Mouse (Mus musculus): ENCODE data around the gene Lyg1.
A peak's percentile ranks its signal among the peaks of the same experiment; 100 is the strongest.
"Not testable (repeated sequence)": the region's sequence is repeated elsewhere in the genome, so short reads cannot be mapped to it uniquely, and the experiment has no call there.

Gene Lyg1

DNA sequence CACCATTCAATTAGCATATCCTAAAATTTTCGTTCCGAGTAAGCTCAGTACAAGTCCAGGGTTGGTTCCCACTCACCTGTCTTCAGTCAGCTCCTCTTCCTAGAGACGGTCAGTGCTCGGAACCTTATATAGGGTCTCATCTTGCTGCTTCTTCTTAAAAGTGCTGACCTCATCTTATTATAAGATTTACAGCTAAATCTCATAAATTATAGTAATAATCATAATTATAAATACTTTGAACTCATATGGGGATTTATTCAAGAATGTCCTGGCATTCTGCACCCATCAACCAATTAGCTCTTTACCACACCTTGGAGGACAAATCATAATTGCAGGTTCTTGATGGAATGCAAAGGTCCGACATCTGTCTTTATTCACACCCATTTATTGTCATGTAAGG lies at the start of gene Lyg1:
TSS of gene Lyg1 (minus strand) at position 101 of the 400 bp plus-strand sequence.
- no peak for DNase-seq (ENCODE audit: low read depth)

DNA sequence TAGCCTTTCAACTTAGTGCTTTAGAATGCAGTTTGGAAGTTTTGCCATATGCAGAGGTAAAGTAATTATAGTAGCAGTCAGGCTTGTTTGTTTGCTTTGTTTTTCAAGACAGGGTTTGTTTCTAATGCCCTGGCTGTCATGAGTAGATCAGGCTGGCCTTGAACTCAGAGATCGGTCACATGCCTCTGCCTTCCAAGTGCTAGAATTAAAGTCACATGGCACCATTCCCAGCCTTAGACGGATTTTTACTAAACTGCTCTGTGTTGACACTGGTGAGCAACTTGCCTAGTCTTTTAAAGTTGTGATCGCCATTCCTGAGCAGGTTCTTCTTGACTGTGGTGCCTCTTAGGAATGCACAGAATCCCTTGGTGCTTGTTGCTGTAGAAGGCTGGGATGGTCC lies 49.2 kb upstream of the Lyg1 start:
- no peak for DNase-seq (ENCODE audit: low read depth)

DNA sequence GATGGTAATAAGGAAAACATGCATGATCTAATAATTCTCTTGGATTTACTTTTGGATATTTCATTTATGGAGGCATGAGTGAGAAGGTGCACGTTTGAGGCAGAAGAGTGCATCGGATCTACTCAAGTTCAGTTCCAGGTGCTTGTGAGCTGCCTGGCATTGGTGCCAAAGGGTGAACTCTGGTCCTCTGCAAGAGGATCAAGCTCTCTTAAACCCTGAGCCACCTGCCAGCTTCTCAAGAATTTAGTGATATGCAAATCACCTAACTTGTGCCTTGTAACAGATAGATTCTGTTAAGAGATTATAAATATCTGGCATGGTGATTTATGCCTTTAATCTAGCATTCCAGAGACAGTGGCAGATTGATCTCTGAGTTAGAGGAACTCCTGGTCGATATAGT lies 45.5 kb upstream of the Lyg1 start:
- DNase-seq (ENCODE audit: low read depth): no peak

DNA sequence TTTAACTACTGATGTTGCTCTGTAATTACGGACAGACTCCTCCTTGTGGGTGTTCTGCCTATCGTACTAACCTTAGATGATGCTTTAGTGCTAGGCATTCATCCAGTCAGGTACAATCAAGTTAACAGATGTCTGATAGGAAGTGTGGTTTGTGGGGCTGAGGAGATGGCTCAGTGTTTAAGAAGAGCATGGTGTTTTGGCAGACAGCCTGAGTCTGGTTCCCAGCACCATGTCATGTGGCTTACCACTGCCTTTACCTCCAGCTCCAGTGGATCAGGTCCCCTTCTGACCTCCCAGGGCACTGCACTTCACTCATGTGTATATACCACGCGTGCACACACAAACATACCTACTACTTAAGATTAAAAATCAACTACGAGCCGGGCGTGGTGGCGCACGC lies 44.4 kb upstream of the Lyg1 start:
- peak; percentile 67 for DNase-seq (ENCODE audit: low read depth)

DNA sequence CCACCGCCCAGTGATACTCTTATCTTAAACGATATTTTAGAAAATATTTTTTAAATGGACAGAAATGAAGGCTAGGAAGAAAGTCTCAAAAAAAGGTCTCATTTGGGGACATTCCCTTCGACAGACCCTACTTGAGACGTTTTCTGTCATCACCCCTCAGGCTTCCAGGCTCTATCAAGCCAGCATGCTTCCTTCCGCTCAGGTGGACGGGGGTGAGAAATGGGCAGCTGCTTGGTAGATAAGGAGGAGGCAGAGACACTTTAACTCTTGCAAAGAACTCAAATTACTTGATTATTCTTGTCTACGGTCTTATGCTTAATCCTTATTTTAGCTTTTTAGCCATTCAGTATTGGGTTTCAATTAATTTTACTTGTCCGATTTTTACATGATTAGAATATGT lies 43.3 kb upstream of the Lyg1 start:
- no peak for DNase-seq (ENCODE audit: low read depth)

DNA sequence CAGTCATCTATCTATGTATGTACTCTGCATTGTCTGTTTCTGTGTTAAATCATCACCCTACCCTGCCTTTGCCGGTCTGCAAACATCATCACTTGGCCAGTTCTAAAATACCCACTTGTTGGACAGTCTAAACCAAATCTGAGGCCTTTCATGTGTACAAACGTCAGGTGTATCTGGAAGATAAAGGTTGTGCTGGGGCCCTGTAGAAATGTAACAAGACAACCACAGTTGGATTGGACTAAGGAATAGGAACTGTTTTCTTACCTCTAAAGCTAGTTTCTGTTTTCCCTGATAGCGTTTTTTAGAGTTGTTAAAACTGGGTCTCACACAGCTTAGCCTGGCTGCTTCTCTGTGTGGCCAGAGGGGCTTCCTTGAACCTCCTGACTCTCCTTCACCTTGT lies 42.0 kb upstream of the Lyg1 start:
- DNase-seq (ENCODE audit: low read depth): no peak

DNA sequence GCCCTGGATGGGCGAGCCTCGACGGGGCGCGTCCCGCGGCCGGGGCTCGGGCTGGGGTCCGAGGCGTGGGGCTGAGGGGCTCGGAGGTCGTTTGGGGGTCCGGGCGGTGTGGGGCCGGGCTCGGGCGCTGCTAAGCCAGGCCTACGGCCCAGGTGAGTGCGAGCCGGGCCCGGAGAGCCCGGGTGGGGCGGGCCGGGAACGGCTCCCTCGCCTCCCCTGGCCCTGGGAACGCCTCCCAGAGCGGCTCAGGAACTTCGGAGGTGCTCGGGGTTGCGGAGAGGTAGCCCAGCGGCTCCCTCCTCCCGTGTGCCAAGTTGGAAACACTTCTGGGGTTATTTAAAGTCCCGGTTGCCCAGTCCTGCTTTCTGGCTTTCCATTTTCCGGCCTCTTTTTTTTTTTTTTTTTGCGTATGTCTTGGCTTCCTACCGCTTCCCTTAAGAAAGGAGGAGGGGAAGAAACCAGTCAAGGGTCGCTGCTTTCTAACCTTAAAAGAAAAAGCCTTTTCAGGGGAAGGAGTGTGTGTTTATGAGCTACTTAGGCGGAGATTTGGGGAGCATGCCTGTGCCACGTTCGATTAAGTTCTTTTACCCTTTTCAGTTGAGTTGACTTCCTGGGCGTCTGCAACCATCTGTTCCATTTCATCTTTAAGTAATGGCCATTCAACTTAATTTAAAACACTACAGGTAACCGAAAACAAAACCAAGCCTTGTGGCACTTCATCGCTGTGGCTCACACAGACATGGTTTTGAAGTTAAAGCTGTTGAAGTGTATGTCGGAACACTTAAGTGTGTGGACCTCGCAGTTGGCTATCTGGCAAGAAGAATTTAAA lies 41.0 kb upstream of the Lyg1 start:
- DNase-seq (ENCODE audit: low read depth): peak; percentile 36

DNA sequence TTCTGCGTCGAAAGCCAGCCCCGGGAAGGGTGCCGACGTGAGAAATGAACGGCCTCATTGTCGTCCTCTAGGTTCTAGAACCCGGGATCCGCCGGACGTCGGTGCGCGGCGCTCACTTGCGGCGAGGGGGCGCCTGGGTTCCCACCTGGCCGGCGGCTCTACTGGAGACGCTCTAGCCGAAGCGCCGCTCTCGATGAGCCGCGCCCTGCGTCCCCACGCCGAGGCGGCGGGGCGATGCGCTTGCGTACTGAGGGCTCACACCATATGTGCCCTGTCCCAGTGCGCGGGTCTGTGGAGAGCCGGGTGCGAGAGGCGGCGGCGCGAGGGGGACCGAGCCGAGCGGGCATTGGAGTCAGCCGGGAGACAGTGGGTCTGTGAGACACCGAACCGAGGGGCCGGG lies 40.3 kb upstream of the Lyg1 start, which contains the start of the genes Txndc9 and Eif5b:
TSS of gene Txndc9 (minus strand) at position 27 of the 400 bp plus-strand sequence.
TSS of gene Eif5b (plus strand) at position 144 of the 400 bp plus-strand sequence.
- peak; percentile 92 for DNase-seq (ENCODE audit: low read depth)

DNA sequence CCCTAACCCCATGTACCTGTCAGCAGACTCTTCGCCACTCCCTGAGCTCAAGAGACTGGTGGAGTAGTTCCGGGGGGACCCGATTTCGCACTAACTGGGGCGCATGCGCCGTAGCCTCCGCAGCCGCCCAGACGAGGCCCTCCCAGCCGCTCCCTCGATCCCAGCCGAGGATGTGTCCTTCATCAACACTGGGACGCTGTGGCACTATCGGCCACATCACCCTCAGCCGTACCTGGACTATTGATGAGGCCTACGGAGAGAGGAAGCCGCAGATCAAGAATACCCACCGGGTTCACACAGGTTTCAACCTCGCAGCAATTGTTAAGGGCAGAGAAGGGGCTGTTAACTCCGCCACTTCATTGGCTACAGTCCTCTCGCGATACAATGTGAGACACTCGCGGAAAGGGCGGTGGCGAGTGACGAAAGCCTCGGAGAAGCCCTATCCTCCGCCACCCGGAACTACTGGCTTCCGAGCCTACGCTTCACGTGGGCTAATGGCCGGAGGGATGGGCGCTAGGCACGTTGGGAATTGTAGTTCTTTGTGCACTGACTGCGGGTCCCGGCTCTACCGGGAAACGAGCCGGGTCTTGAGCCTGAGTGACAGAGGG lies 39.4 kb upstream of the Lyg1 start:
- peak; percentile 99 for DNase-seq (ENCODE audit: low read depth)

DNA sequence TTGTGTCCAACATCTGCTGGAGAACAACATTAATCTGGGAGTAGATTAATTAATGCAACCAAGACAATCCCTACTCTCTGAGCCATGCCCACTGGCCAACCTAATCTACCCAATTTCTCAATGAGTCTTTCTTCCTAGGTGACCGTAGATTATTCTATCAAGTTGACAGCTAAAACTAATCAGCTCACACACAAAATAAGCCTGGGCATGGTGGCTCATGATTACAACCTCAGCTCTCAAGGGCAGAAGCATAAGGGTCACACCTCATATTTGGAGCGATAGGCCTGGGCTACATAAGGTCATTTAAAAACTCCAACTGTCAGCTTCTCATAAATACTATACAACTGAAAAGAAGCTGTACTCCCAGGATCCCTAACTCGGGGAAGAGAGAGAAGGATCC lies 38.7 kb upstream of the Lyg1 start:
- no peak for DNase-seq (ENCODE audit: low read depth)

DNA sequence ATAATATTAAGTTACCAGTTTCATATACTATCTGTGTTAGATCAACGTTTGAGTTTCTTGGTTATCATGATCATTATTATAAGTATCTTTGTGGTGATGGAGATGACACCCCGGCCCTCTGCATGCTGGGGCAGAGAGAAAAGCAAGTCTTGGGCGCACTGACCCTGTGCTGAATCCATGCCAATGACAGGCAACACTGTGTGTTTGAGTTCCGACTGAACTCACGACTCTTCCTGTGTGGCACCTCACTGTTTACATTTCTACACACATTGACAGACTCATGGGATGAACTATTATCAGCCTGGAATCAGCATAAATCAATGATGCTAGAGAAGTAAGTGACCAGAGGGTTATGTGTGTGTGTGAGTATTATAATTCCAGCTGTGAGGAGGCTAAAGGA lies 30.3 kb upstream of the Lyg1 start:
- DNase-seq (ENCODE audit: low read depth): no peak

DNA sequence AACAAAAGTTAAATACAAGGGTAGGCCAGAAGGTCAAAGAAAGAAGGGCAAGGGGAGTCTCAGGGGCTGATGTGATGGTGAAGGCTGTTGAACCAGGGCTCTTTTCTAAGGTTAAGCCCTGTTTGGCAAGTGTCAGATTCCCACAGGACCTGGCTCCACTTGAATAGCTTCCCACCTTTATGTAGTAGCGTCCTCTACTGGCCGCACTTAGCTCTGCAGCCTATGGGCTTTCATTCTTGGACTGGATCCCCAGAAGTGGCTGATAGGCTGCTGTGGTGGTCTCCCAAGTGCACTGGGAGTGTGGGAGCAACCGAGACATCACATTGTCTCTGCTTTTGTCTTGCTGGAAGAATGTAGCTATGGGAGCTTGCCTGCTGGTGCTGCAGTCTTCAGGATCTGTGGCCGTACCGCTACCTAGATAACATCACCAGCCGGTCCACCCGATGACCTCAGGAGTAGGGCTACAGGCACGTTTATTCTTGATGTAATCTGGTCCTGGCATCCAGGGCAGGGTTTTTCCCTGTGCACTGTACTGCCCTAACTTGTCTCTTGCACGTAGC lies 28.3 kb upstream of the Lyg1 start:
- peak; percentile 69 for DNase-seq (ENCODE audit: low read depth)

DNA sequence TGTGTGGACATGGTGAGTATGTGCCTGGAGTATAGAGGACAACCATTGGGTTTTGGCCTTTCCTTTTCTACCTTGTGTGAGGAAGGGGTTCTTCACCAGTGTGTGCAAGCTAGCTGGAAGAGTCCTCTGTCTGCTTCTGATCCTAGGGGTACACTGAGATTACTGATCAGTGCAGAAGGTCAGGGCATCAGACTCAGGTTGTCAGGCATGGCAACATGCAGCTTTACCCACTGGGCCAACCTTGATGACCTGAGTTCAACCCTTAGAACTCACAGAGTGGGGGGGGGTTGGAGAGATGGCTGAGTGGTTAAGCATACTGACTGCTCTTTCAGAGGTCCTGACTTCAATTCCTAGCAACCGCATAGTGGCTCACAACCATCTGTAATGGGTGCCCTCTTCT lies 26.8 kb upstream of the Lyg1 start:
- DNase-seq (ENCODE audit: low read depth): no peak

DNA sequence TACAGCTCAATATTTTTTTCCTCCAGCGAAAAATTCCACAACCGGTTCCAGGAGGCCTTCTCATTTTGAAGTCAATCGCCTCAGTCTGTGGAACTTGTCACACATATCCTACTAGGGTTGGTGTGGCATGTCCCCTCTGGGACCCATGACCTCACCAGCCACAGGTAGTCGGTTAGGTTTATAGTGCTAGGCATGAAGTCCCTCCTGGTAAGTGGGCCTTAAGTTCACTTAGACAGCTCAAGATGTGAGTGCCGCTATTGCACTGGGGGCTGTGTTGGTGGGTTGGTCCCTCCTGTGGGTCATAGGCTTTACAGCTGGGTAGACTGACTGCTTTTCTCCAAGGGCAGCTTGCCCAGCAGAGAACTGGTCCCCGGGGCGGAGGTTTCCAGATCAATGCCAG lies 19.7 kb upstream of the Lyg1 start:
- no peak for DNase-seq (ENCODE audit: low read depth)

DNA sequence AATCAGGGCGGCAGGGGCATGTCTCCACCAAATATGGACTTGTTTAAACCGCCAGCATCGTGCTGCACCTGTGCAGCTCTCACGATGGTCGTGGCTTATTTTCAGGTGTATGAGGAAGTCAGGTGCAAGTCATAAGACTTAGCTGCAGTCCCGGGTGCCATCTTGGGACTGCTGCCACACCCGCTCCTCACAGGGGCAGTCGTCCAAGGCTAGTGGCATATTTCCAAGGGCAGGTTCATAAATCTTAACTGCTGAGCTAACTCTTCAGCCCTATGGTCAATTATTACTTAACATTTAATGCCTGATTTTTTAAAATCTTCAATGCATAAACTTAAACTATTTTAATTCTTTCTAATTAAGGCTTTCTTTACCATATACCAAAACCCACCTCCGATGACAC lies 19.1 kb upstream of the Lyg1 start:
- not testable (repeated sequence) for DNase-seq (ENCODE audit: low read depth)

DNA sequence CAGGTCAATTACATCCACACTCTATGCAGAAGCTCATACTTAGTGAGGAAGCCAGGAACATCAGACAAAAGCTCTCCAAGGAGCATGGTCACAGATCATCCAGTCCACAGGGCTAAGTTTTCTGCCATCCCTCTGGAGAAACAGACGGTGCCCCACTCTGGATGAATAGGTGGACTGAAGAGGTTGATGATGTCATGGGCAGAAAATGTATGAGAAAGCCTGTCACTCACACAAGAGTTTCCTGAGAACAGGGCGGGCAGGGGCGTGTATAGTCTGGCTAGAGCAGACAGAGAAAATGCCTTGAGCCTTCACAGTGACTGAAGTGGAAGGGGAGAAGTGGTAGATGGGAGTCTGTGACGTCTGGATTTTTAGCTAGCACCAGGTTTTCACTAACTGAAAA lies 14.0 kb upstream of the Lyg1 start:
- no peak for DNase-seq (ENCODE audit: low read depth)

DNA sequence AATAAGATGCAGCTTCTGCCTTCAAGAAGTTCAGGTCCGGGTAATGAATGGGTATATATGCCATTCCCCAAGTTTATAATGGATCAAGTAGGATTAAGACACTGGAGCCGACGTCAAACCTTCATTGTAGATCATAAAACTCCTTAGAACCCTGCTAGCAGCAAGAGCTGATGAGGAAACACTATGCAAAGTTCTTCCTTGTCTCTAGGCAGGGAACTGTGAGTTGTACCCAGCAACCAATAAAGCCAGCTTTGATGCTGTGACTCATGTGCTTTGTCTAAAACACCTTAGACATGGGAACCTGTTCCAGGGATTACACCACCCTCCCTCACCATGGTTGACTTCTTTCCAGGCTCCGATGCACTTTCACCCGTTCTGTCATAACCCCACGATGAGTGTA lies 11.2 kb upstream of the Lyg1 start:
- no peak for DNase-seq (ENCODE audit: low read depth)

DNA sequence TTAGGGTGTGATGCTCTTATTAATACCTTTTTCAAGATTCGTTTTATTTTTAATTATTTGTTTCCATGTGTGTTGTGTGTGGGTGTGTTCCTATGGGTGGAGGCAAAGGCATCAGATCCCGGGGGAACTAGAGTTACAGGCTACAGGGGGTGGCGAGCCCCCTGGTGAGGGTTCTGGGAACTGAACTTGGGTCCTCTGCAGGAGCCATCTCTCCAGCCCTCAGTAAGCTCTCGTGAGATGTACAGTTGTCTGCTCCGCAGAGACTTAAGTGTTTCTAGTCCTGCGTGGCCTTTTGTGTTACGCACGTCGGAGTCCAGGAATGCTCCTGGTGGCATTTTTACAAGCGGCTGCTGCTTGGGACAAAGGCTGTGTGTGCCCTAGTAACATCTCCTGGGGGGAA lies 8.0 kb upstream of the Lyg1 start:
- DNase-seq (ENCODE audit: low read depth): no peak

DNA sequence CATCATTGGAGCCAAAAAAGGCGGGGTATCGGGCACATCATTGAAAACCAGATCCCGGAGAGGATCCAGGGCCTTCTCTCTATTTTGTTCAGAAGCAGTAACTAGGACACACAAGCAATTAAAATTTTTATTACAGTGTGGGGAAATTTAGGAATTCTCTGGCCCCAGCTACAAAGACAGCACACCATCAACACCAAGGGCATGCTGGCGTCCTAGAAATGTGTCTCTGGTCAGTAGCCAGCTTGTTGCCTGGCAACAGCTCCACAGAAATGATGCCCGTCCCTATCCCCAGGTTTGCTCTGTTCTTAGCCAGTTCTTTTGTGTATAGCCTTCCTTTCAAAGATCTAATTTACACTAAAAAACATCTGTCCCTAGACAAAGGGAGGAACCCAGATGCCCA lies 1.9 kb upstream of the Lyg1 start:
- DNase-seq (ENCODE audit: low read depth): no peak

DNA sequence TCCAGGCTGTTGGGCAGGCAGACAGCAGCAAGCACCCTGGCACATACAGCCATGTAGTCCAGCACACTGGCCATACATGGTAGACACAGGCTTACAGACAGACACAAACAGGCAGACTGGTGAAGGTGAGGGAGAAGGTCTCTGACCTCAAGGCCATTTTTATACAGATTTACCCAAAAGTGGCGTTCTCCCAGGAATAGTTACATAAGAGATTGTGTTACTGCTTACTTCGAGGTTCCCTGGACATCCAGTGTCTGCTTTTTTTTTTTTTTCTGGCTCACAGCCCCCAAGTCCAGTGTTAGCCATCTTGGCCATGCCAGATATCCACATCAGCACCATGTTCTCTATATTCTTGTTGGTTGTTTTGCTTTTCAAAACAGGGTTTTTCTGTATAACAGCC lies 957 bp upstream of the Lyg1 start:
- no peak for DNase-seq (ENCODE audit: low read depth)

DNA sequence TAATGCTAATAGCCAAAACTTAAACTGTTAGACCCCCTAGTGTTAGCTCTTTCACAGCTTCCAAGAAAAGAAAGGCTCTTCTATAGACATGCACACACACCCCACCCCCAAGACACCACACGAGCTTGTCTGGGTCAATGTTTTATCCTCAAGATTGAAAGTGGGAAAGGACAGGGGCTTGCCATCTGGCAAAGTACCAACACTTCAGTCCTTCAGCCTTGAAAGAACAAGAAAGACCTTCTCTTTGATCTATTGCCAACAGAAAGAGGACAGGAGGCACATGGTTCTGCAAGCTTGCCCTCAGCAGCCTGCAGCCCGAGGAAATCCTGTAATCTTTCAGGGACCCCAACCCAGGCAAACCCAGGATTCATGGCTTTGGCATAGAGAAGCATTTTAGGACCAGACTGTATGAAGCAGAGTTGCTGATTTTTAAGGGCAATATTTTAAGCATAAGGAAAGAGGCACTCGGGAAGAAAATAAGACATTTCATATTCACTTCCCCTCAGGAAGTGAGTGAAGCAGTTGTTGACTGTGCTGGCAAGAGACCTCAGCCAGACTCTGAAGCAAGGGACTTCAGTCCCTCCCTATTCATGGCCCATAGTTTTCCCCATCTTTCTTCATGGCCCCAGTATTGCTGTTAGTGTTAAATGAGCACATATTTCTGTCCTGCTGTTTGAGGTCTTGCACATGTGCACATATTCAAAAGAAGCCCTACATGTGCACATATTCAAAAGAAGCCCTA lies 698 bp downstream of the Lyg1 start:
- DNase-seq (ENCODE audit: low read depth): peak; percentile 15

DNA sequence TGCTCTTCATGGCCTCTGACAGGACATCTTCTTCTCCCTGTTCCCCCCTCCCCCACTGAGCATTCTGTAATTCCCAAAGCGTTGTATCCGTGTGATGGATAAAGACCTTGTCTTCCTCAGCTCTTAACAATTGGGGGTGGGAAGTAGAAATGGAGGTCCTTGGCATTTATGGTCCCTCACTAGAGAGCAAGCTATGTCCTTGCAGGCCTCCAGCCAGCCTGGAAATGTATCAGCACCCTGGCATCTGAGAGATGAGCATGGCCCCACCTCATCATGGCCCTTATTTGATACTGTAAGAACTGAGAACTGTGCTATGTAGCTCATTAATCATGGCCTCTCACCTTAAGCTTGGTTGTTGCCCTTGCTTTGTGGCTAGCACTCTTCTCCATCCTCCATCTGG lies 2.3 kb downstream of the Lyg1 start:
- no peak for DNase-seq (ENCODE audit: low read depth)

DNA sequence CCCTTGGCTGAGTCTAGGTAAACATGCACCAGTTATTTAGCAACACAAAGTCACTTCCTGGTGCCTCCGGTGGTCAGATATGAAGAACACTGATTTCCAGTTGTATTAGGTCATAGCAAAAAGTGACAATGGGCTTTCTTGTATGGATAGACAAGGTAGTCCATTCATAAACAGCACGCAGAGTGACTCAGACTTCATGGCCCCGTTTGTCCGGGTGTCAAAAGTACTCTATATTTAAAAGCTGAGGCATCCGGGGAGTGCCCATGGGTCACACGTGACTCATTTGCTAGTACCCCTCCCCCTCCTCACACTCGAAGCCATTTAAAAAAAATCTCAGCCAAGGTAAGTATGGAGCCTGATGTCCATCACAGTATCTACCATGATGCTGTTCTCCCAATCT lies 2.8 kb downstream of the Lyg1 start:
- DNase-seq (ENCODE audit: low read depth): no peak

Data from 416B (cell line).